Mouse (Mus musculus): ENCODE results near the gene Cdkn2b. TPM values are rescaled to one million over a fixed set of nuclear protein-coding genes. Genes with fewer than 3 reads are reported as not detected.
A peak's percentile ranks its signal among the peaks of the same experiment; 100 is the strongest.

Cdkn2b gene
- total RNA-seq (2021) = 10 to 100 TPM; 11.3 to 12.8 TPM
- long read RNA-seq, experiment 1, transcript Cdkn2b-201 (2 exons, 1,390 nt) = major isoform, 7 of 7 reads
- long read RNA-seq, experiment 1, partial matches to known transcripts = 0 of 7 reads
- long read RNA-seq, experiment 1, other reads (novel, unspliced or antisense) = 0 of 7 reads
- long read RNA-seq, experiment 2, transcript Cdkn2b-201 (2 exons, 1,390 nt) = major isoform, 23 of 23 reads
- long read RNA-seq, experiment 2, partial matches to known transcripts = 0 of 23 reads
- long read RNA-seq, experiment 2, other reads (novel, unspliced or antisense) = 0 of 23 reads

GRCm38 (mm10) chr4:89310491-89311254 lies at the start of gene Cdkn2b:
TSS of gene Cdkn2b (minus strand) at chr4:89311039.
- peak; percentile 97 to 99 for DNase-seq (ENCODE audit: low spot score in 2 of 2)

- DNase-seq (ENCODE audit: low spot score in 2 of 2) = no peak
Observed at GRCm38 (mm10) chr4:89360349-89360748, 49.5 kb upstream of the Cdkn2b start.

GRCm38 (mm10) chr4:89359506-89359905 lies 48.7 kb upstream of the Cdkn2b start:
- DNase-seq (ENCODE audit: low spot score in 2 of 2) = no peak

GRCm38 (mm10) chr4:89353935-89354334 lies 43.1 kb upstream of the Cdkn2b start:
- DNase-seq (ENCODE audit: low spot score in 2 of 2) = no peak

- DNase-seq (ENCODE audit: low spot score in 2 of 2) = no peak
Observed at GRCm38 (mm10) chr4:89353071-89353582, 42.3 kb upstream of the Cdkn2b start.

GRCm38 (mm10) chr4:89351474-89351873 lies 40.6 kb upstream of the Cdkn2b start:
- DNase-seq (ENCODE audit: low spot score in 2 of 2) = peak in 1 of 2 experiments; percentile 21

GRCm38 (mm10) chr4:89350938-89351451 lies 40.2 kb upstream of the Cdkn2b start:
- no peak for DNase-seq (ENCODE audit: low spot score in 2 of 2)

- DNase-seq (ENCODE audit: low spot score in 2 of 2) = no peak
Observed at GRCm38 (mm10) chr4:89350391-89350790, 39.6 kb upstream of the Cdkn2b start.

- no peak for DNase-seq (ENCODE audit: low spot score in 2 of 2)
Observed at GRCm38 (mm10) chr4:89348842-89349241, 38.0 kb upstream of the Cdkn2b start.

- no peak for DNase-seq (ENCODE audit: low spot score in 2 of 2)
Observed at GRCm38 (mm10) chr4:89313461-89313860, 2.6 kb upstream of the Cdkn2b start.

- no peak for DNase-seq (ENCODE audit: low spot score in 2 of 2)
Observed at GRCm38 (mm10) chr4:89309996-89310395, 843 bp downstream of the Cdkn2b start.

GRCm38 (mm10) chr4:89308001-89308400 lies 2.8 kb downstream of the Cdkn2b start:
- DNase-seq (ENCODE audit: low spot score in 2 of 2) = no peak

- no peak for DNase-seq (ENCODE audit: low spot score in 2 of 2)
Observed at GRCm38 (mm10) chr4:89306798-89307365, 4.0 kb downstream of the Cdkn2b start.

- no peak for DNase-seq (ENCODE audit: low spot score in 2 of 2)
Observed at GRCm38 (mm10) chr4:89305691-89306090, 5.1 kb downstream of the Cdkn2b start.

- no peak for DNase-seq (ENCODE audit: low spot score in 2 of 2)
Observed at GRCm38 (mm10) chr4:89303281-89303995, 7.4 kb downstream of the Cdkn2b start.

GRCm38 (mm10) chr4:89302129-89302528 lies 8.7 kb downstream of the Cdkn2b start:
- DNase-seq (ENCODE audit: low spot score in 2 of 2) = no peak

- DNase-seq (ENCODE audit: low spot score in 2 of 2) = no peak
Observed at GRCm38 (mm10) chr4:89299721-89300120, 11.1 kb downstream of the Cdkn2b start.

GRCm38 (mm10) chr4:89295441-89296220 lies 15.2 kb downstream of the Cdkn2b start:
- no peak for DNase-seq (ENCODE audit: low spot score in 2 of 2)

GRCm38 (mm10) chr4:89294486-89295440 lies 16.1 kb downstream of the Cdkn2b start, which contains the start of gene Cdkn2a:
TSS of gene Cdkn2a (minus strand) at chr4:89294653.
- peak; percentile 66 to 68 for DNase-seq (ENCODE audit: low spot score in 2 of 2)
